Mouse (Mus musculus) neural tube, embryonic 10.5 days (tissue): ENCODE measurements around the gene Tfec.

ENCODE experiments used
- DNase-seq: peaks from one replicate; pipeline ENCODE4 v3.0.0-alpha.2; 2017; ENCODE audit warnings: low spot score; ENCODE audit errors: extremely low spot score

Tfec gene

DNA sequence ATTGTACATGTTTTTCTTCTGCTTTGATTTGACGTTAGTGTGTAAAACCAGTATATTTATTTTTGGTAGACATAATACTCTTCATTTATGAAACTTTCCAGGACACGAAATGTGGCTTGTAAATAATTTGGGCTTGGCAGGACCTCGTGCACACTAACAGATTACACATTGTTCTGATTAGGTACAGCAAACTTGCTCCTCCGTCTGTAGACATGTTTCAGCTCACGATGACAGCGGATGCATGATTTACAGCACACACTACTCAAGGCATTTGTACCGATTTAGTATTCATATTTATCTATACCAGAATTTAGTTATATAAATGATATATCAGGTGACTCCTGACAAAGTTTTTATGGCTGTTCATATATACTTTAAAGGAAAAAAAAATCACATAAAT lies 104.2 kb downstream of the Tfec start:
- DNase-seq, result no peak

DNA sequence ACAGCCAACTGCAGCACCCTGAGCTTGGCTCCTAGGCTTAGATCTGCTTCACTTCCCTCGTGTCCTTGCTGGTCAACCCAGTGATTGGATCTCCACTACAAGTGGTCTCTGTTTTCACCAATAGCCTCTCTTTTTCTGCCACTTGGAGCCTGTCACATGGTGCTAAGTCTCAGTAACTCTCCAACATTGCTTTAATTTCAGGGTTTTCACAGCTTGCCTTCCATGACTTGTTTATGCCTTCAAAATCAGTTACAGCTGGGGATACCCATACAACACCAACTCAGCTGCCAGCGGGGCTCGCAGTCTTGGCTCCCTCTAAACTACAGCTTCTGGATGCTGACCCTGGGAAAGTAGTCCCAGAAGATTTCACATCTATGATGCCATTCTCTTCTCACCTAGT lies 113.1 kb downstream of the Tfec start:
- no peak for DNase-seq
